Mouse (Mus musculus): ENCODE data around the gene Sertm1.
A peak's percentile ranks its signal among the peaks of the same experiment; 100 is the strongest.

Gene Sertm1

DNA sequence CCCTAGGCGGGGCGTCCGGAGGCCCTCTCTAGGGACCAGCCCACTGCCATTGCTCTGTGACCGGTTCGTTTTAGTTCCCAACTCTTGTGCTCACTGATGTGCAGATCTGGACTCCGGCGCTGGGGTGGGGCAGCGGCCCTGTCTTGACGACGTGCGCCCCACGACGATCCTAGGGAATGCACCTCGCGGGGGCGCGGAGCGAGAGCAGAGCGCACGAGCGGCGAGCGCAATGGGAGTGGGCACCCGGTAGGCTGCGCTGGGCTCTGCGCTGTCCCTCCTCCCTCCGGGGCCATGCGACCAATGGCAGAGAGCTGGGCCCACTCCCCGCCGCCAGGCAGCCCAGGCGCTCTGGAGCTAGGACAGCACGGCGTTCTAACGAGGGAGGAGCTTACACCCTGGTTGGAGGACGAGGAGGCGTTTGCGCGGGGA is at the start of gene Sertm1:
Gene Sertm1 (minus strand): TSS at position 245 of the 429 bp plus-strand sequence.
- DNase-seq = peak in 1 of 2 experiments; percentile 15

DNA sequence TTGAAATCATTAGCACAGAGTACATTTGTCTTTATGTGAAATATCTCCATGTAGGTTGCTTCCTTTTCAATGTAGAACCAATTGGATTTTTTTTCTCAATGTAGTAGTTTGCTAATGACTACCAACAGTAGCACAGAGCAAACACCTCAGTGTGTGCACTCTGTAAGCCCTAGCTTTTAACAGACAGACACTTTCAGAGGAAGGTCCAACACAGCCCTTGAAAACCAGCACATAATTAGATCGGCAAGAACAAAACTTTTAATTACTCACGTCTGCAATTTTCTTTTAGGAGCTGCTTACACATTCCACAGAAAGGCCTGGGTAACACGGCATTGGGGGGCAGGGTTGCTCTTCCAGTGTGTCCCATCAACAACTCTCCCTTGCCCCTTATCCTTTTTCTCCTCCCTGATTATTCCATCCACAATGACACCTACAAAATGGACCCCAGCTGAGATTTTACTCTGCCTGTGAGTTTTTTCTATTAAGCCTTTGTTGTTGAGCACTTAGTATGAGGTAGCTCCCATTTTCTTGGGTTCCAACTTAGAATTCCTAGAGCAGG is 49.3 kb upstream of the Sertm1 start:
- DNase-seq = no peak

DNA sequence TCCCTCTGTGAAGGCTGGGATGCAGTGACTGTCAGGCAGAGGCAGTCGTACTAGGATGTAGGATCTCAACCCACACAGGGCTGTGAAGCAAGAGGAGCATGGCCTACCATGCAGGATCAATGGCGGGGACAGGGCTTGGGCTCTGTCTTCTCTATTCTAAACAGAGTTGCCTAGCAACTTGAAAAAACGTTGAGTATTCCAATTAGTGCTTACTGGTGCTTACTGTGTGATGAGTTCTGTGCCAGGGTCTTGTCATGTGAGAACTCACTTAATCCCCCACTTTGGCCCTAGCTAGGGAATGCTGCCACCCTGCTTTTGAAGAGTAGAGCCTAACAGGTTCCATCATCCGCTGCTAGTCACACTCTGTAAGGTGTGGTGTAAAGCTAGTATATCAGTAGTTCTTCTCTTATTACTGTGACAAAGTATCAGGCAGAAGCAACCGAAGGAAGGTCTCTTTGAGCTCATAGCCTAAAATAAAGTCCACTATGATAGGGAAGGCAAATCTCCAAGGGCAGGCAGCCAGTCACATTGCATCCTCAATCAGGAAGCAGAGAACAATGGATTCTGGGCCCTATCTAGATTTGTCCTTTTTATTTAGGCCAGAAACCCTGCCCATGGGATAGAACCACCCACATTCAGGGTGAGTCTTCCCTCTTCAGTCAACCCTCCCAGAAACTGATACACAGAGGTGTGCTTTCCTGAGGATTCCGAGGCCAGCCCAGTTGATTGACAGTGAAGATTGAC is 27.6 kb upstream of the Sertm1 start:
- no peak for DNase-seq

DNA sequence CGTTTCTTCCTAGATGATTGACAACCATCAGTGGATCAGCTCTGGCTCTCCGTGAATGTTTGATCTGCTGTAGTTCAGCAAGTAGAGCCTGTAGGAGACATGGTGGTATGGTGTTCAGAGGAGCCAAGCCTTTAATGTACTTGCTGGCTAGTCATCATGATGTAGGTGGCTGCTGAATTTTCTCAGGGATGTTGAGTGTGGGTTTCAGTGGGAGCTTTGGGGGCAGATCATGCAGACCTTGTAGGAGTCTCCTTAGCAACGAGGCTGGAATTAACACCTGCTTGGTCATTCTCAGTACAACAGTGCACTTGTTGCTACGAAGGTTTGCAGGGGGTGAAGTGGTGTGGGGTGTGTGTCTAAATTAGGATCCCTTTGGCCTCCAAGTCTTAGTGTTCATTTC is 18.8 kb upstream of the Sertm1 start:
- no peak for DNase-seq

DNA sequence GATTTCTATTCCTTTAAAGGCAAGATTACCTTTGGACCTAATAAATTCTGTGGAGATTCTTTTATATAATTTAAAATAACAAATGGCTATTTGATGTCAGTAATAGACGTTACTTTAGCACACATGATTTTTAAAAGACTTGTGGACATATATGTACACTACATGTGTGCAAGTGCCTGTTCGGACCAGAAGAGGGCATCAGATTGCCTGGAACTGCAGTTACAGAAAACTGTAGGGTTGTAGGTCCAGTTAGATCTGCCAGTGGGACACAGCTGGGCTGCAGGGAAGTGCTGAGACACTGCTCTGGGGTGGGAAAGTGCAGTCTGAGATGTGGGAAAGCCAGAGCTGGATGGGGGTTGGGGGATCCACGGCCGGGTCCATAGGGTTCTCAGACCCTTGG is 16.9 kb upstream of the Sertm1 start:
- DNase-seq = no peak

DNA sequence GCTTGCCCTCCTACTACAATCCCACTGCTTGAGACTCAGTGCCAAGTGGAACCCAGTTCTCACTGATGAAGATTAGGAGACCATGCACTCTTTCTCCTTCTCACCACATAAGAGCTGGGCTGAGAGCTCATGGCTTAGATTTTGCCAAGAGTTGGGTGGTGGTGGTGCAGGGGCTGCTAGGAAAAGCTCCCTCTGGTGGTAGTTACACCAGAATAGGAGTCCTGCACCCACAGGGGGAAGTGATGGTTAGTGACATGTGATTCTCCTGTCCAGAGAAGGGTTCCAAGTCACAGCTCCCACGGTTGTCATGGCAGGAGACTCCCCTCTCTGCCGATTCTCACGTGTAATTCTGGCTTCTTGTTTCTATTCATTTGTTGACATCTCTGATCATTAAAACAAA is 4.7 kb upstream of the Sertm1 start:
- no peak for DNase-seq

DNA sequence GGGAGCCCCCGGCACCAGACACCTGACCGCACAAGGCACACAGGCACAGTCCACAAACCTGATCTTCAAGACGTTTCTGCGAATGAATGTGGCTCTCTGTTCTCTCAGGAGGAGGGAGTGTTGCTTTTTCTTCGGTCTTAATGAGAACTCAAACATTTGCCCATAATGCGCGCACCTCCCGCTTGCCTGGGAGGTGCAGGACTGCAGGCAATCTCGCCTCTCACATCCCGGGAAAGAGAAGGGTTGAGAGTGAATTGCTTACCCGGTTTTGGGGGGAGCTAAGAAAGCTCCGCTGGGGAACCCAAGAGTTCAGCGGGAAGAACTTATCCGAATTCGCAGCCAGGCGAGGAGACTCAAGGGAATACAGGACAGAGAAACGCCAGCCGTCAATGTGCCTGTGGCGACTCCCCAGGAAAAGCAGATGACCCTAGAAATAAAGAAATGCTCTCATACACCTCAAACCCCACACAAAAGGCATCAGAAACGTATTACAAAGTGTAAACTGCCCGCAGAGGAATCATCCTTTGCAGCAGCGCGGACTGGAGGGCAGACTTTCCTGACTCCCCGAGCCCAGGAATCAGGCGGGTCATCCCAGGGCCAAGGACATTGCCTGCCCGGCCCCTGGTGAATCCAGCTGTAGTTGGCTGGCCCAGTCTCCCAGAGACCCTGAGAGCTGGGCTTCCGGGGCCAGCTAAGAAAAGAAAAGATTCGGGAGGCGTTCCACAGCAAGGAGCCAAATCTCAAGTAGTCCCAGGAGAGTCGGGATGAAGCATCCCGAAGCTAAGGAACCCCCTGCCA is 643 bp downstream of the Sertm1 start:
- DNase-seq = no peak

DNA sequence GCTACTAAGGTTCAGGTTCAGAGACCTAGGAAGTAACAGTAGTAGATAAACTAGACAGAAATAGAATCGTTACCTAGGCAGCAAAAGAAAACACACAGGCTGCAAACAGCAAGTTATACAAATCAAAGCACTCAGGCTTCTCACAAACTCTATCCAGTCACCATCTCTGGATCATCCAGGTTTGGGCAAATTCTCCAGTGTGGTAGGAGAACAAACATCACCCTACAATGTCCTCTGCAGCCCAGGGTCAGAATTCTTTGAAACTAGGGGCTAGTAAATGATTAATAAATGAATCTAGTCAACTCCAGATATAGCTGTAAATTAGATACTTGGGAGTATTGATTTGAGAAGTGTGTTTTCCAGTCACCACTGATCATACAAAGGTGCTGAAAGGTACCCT is 6.8 kb downstream of the Sertm1 start:
- no peak for DNase-seq

DNA sequence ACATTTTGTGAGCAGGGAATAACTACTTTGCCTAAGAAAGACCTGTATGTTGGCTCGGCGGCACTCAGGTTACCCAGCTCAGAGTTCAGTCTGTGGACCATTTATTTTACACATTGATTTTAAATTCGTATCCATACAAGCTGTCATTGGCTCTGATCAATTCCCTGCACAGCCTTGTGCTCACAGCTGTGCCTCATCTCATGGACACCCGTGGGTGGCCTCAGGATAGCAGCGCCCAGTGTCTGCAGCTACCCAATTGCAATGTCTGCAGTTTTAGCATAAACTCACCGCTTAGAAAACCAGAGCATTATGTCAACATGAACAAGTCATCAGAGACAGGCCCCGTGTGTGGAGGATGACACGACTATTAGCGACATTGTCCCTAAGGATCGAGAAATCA is 17.7 kb downstream of the Sertm1 start:
- no peak for DNase-seq

DNA sequence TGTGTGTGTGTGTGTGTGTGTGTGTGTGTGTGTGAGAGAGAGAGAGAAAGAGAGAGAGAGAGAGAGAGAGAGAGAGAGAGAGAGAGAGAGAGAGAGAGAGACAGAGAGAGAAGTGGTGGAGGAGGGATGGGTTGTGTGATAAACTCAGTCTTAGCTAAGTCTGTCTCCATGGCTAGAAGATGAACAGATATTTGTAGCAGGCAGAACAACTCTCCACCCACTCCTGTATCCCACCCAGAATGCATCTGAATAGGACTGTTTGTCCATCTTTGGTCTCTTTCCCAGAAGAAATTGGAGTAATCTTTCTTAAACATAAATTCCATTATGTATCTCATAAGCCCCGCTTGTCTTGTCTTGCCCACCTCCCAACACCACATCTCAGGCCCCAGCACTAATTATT is 20.8 kb downstream of the Sertm1 start:
- DNase-seq = no peak

DNA sequence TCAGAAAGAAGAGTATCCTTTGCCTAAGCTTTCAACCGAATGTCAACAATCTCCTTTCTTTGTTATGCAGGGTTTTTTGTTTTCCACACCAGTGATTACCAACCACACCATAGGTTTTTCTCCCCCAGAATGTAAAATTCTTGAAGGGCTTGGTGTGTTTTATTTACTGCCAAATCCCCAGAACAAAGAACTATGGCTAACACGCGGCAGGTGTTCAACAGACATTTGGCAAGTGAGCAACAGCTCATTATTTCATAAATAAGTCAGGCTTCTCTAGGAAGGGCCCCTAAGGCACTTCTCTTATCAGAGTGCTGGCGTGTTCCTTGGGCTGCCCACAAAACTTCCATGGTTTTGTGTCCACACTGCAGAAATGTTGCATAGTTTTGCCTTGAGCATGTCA is 23.5 kb downstream of the Sertm1 start:
- DNase-seq = no peak

DNA sequence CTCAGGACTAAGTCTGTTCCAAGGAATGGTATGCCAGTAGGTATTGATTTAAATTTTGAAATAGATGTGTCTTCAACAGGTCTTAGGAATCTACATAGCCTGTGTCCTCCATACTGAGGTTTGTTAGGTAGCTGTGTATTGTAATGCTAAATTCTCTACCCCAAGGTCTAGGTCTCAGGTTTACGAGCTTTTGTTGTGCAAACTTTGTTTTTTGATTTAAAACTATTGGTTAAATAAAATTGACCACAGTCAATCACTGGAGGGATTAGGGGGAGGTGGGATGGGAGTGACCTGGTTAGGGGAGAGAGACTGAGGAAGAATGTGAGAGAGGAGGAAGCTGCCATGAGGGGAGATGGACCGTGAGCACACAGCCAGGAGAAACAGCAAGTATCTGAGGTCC is 29.2 kb downstream of the Sertm1 start:
- DNase-seq = no peak
